Mouse (Mus musculus) frontal cortex, adult 2 months (tissue): ENCODE measurements around the gene Lama2. TPM values are rescaled to one million over a fixed set of nuclear protein-coding genes. Genes with fewer than 3 reads are reported as not detected.

Experiments used
- DNase-seq, 2 experiments: peaks; one replicate each; pipeline ENCODE4 v3.0.0; 2022; ENCODE audit warnings: low spot score in 1 of 2; ENCODE audit errors: extremely low spot score in 1 of 2
- polyA plus RNA-seq: library from polyadenylated mRNA; depleted of rRNA; stranded (reverse); fragments of >200 nt; gene quantifications from 2 replicates; pipeline ENCODE4 v1.2.3, GENCODE M21; 2012; rRNA removed

Lama2 gene
- polyA plus RNA-seq, result 7.1 and 7.8 TPM in 2 replicates

- DNase-seq, result no peak
These were observed at the start of gene Lama2 for GRCm38 (mm10) chr10:27619658-27620057. TSS of gene Lama2 (minus strand) at chr10:27619758.

GRCm38 (mm10) chr10:27664391-27664790, 44.8 kb upstream of the Lama2 start:
- DNase-seq, result no peak

GRCm38 (mm10) chr10:27663396-27663795, 43.8 kb upstream of the Lama2 start:
- DNase-seq, result no peak

- peak in 1 of 2 experiments; percentile 46 for DNase-seq
These were observed 34.6 kb upstream of the Lama2 start for GRCm38 (mm10) chr10:27654164-27654563.

GRCm38 (mm10) chr10:27652694-27653335, 33.3 kb upstream of the Lama2 start:
- no peak for DNase-seq

GRCm38 (mm10) chr10:27635721-27636120, 16.2 kb upstream of the Lama2 start:
- no peak for DNase-seq

GRCm38 (mm10) chr10:27631002-27631401, 11.4 kb upstream of the Lama2 start:
- DNase-seq, result peak in 1 of 2 experiments; percentile 26

GRCm38 (mm10) chr10:27621697-27622449, 2.3 kb upstream of the Lama2 start:
- no peak for DNase-seq

- DNase-seq, result no peak
These were observed 2.0 kb downstream of the Lama2 start for GRCm38 (mm10) chr10:27617522-27618020.

GRCm38 (mm10) chr10:27616641-27617415, 2.7 kb downstream of the Lama2 start:
- DNase-seq, result no peak

- no peak for DNase-seq
These were observed 23.9 kb downstream of the Lama2 start for GRCm38 (mm10) chr10:27595675-27596074.

GRCm38 (mm10) chr10:27533217-27533616, 86.3 kb downstream of the Lama2 start:
- DNase-seq, result peak in 1 of 2 experiments; percentile 9

- DNase-seq, result peak in 1 of 2 experiments; percentile 30
These were observed 110.6 kb downstream of the Lama2 start for GRCm38 (mm10) chr10:27508847-27509459.

- DNase-seq, result no peak
These were observed 118.7 kb downstream of the Lama2 start for GRCm38 (mm10) chr10:27500863-27501262.

- no peak for DNase-seq
These were observed 131.1 kb downstream of the Lama2 start for GRCm38 (mm10) chr10:27488452-27488851.

- peak; percentile 76 to 77 for DNase-seq
These were observed 135.5 kb downstream of the Lama2 start for GRCm38 (mm10) chr10:27484041-27484440.

- DNase-seq, result peak in 1 of 2 experiments; percentile 11
These were observed 144.0 kb downstream of the Lama2 start for GRCm38 (mm10) chr10:27475540-27475939.

- DNase-seq, result no peak
These were observed 151.3 kb downstream of the Lama2 start for GRCm38 (mm10) chr10:27468274-27468673.

- no peak for DNase-seq
These were observed 205.7 kb downstream of the Lama2 start for GRCm38 (mm10) chr10:27413583-27414465.

- DNase-seq, result no peak
These were observed 228.8 kb downstream of the Lama2 start for GRCm38 (mm10) chr10:27390753-27391152.
